Mouse (Mus musculus): Measurements from ENCODE around the gene Tenm4. TPM values are rescaled to one million over a fixed set of nuclear protein-coding genes. Genes with fewer than 3 reads are reported as not detected.

Gene Tenm4
- polyA plus RNA-seq, 1 experiment, result 12.2 TPM

DNA sequence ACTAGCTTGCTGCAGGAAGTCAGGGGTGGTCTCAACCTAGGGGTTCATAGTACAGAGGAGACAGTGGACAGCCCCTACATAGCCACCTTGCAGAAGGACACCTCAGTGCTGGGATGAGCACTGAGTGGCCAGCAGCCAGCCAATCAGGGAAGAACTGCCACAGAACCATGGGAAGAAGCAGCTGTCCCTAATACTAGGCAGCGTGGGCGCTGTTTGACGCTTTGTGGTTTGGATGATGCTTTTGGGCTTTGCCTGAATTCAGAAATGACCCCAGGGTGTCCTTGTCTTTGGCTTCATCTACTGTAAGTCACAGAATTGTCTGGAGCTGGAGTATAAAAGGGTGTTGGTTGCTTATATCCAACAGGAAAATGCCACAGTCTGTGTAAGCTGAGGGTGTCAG is 397.0 kb downstream of the Tenm4 start:
- TF ChIP-seq POLR2A (IDR thresholded peaks at IDR 0.05; ENCODE audit: borderline replicate concordance, insufficient read depth, low read length) (no peak), CTCF (IDR thresholded peaks at IDR 0.05; ENCODE audit: borderline replicate concordance, insufficient read depth, low read depth, low read length) (no peak)
- Histone ChIP-seq H3K4me3 (replicated peaks; ENCODE audit: insufficient read depth, low read depth, low read length) (no peak overlapping the region), H3K27ac (ENCODE audit: insufficient read depth, low read length) (no peak overlapping the region), H3K27me3 (ENCODE audit: control insufficient read depth, insufficient read depth, low read length) (peaks cover 1% of the 10 kb centered on the region; the same call in 1 of the 2 replicates), H3K4me1 (ENCODE audit: control insufficient read depth, insufficient read depth, low read length) (peaks cover 6% of the 10 kb centered on the region)
- 63% methylated on average over 3 of the region's 3 CpGs for WGBS
- DNase-seq, result no peak

DNA sequence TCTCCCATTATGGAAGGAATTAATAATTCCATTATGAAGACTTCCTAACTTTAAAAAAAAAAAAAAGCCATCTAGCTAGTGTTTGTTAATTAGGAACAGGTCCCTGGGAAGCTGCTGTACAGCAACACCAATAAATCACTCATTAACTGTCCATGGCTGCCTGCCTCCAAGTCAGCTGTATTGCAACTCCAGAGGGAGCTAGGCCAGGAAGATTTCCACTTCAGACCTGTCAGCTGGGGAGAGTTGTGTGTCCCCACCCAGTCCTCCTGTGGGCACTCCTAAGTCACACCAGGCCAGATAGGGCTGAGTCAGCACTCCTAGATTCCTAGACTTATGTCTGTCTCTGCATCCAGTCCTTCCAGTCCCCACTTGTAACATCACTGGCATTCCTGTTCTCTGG is 399.9 kb downstream of the Tenm4 start:
- no peak overlapping the region for H3K4me3 ChIP-seq (replicated peaks; ENCODE audit: insufficient read depth, low read depth, low read length)
- peaks cover 11% of the 10 kb centered on the region for H3K4me1 ChIP-seq (ENCODE audit: control insufficient read depth, insufficient read depth, low read length)
- peaks cover 1% of the 10 kb centered on the region; the same call in 1 of the 2 replicates for H3K27me3 ChIP-seq (ENCODE audit: control insufficient read depth, insufficient read depth, low read length)
- H3K27ac ChIP-seq (ENCODE audit: insufficient read depth, low read length), result no peak overlapping the region
- TF ChIP-seq CTCF (IDR thresholded peaks at IDR 0.05; ENCODE audit: borderline replicate concordance, insufficient read depth, low read depth, low read length), result no peak
- no peak for TF ChIP-seq POLR2A (IDR thresholded peaks at IDR 0.05; ENCODE audit: borderline replicate concordance, insufficient read depth, low read length)
- DNase-seq, result no peak

DNA sequence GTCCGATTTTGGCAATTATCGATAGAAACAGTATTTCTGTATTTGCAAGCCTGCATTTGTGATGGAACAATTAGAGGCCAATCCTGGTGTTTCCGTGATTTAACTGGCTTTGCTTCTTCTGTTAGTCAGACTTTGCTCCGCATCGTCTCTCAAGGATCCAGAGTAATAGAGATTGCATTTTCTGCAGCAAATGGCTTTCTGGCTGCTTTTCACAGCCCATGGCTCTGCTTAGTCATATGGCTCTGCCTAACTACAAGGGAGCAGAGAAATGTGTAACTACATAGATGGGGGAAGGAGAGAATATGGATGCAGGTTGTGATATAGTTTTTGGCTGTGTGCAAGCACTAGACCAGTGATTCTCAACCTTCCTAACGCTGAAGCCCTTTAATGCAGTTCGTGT is 401.9 kb downstream of the Tenm4 start:
- TF ChIP-seq CTCF (IDR thresholded peaks at IDR 0.05; ENCODE audit: borderline replicate concordance, insufficient read depth, low read depth, low read length) (no peak), POLR2A (IDR thresholded peaks at IDR 0.05; ENCODE audit: borderline replicate concordance, insufficient read depth, low read length) (no peak)
- H3K27ac ChIP-seq (ENCODE audit: insufficient read depth, low read length), result no peak overlapping the region
- peaks cover 5% of the 10 kb centered on the region; the same call in 1 of the 2 replicates for H3K4me1 ChIP-seq (ENCODE audit: control insufficient read depth, insufficient read depth, low read length)
- no peak for DNase-seq
- H3K4me3 ChIP-seq (replicated peaks; ENCODE audit: insufficient read depth, low read depth, low read length), result no peak overlapping the region
- 98% methylated on average over 7 of the region's 7 CpGs for WGBS
- H3K27me3 ChIP-seq (ENCODE audit: control insufficient read depth, insufficient read depth, low read length), result no peaks in the 10 kb centered on the region; the same call in 1 of the 2 replicates

GRCm38 (mm10) chr7:96575202-96575650 is 404.2 kb downstream of the Tenm4 start:
- Histone ChIP-seq H3K27me3 (ENCODE audit: control insufficient read depth, insufficient read depth, low read length) (no peaks in the 10 kb centered on the region; the same call in 1 of the 2 replicates), H3K27ac (ENCODE audit: insufficient read depth, low read length) (no peak overlapping the region), H3K4me1 (ENCODE audit: control insufficient read depth, insufficient read depth, low read length) (peaks cover 5% of the 10 kb centered on the region; the same call in 1 of the 2 replicates), H3K4me3 (replicated peaks; ENCODE audit: insufficient read depth, low read depth, low read length) (no peak overlapping the region)
- WGBS, result 4% methylated on average over 7 of the region's 7 CpGs
- TF ChIP-seq CTCF (IDR thresholded peaks at IDR 0.05; ENCODE audit: borderline replicate concordance, insufficient read depth, low read depth, low read length) (no peak), POLR2A (IDR thresholded peaks at IDR 0.05; ENCODE audit: borderline replicate concordance, insufficient read depth, low read length) (no peak)
- DNase-seq, result peak; percentile 91 to 96

GRCm38 (mm10) chr7:96582752-96583151 is 411.7 kb downstream of the Tenm4 start:
- TF ChIP-seq CTCF (IDR thresholded peaks at IDR 0.05; ENCODE audit: borderline replicate concordance, insufficient read depth, low read depth, low read length), result no peak
- TF ChIP-seq POLR2A (IDR thresholded peaks at IDR 0.05; ENCODE audit: borderline replicate concordance, insufficient read depth, low read length), result no peak
- Histone ChIP-seq H3K4me3 (replicated peaks; ENCODE audit: insufficient read depth, low read depth, low read length) (no peak overlapping the region), H3K27ac (ENCODE audit: insufficient read depth, low read length) (no peak overlapping the region), H3K27me3 (ENCODE audit: control insufficient read depth, insufficient read depth, low read length) (peaks cover 2% of the 10 kb centered on the region; the same call in 1 of the 2 replicates), H3K4me1 (ENCODE audit: control insufficient read depth, insufficient read depth, low read length) (no peaks in the 10 kb centered on the region)
- 96% methylated on average over 6 of the region's 6 CpGs for WGBS
- DNase-seq, result no peak

GRCm38 (mm10) chr7:96587403-96587802 is 416.4 kb downstream of the Tenm4 start:
- Histone ChIP-seq H3K27ac (ENCODE audit: insufficient read depth, low read length) (no peak overlapping the region), H3K4me1 (ENCODE audit: control insufficient read depth, insufficient read depth, low read length) (no peaks in the 10 kb centered on the region), H3K4me3 (replicated peaks; ENCODE audit: insufficient read depth, low read depth, low read length) (no peak overlapping the region), H3K27me3 (ENCODE audit: control insufficient read depth, insufficient read depth, low read length) (no peaks in the 10 kb centered on the region; the same call in 1 of the 2 replicates)
- no peak for DNase-seq
- TF ChIP-seq CTCF (IDR thresholded peaks at IDR 0.05; ENCODE audit: borderline replicate concordance, insufficient read depth, low read depth, low read length) (no peak), POLR2A (IDR thresholded peaks at IDR 0.05; ENCODE audit: borderline replicate concordance, insufficient read depth, low read length) (no peak)

DNA sequence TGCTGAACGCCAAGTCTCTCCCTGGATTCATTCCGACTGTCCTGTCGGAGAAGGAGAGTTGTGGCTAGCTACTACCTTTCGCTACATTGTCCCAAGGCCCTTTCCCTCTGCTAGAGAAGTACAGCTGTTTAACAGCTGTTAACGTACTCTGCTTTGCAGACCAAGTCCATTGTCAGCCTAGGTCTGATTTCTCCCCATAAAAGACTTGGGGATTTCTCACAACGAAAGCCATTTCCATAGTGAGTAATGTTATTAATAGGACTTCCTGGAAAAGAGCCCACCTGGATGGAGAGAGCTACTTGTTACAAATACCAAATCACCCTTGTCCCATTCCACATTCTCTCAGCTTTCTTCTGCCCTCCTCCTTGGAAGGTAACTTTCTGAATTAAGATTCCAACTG is 417.5 kb downstream of the Tenm4 start:
- Histone ChIP-seq H3K27me3 (ENCODE audit: control insufficient read depth, insufficient read depth, low read length) (no peaks in the 10 kb centered on the region; the same call in 1 of the 2 replicates), H3K4me1 (ENCODE audit: control insufficient read depth, insufficient read depth, low read length) (no peaks in the 10 kb centered on the region), H3K4me3 (replicated peaks; ENCODE audit: insufficient read depth, low read depth, low read length) (no peak overlapping the region), H3K27ac (ENCODE audit: insufficient read depth, low read length) (no peak overlapping the region)
- no peak for DNase-seq
- 95% methylated on average over 6 of the region's 6 CpGs for WGBS
- TF ChIP-seq CTCF (IDR thresholded peaks at IDR 0.05; ENCODE audit: borderline replicate concordance, insufficient read depth, low read depth, low read length), result no peak
- TF ChIP-seq POLR2A (IDR thresholded peaks at IDR 0.05; ENCODE audit: borderline replicate concordance, insufficient read depth, low read length), result no peak

DNA sequence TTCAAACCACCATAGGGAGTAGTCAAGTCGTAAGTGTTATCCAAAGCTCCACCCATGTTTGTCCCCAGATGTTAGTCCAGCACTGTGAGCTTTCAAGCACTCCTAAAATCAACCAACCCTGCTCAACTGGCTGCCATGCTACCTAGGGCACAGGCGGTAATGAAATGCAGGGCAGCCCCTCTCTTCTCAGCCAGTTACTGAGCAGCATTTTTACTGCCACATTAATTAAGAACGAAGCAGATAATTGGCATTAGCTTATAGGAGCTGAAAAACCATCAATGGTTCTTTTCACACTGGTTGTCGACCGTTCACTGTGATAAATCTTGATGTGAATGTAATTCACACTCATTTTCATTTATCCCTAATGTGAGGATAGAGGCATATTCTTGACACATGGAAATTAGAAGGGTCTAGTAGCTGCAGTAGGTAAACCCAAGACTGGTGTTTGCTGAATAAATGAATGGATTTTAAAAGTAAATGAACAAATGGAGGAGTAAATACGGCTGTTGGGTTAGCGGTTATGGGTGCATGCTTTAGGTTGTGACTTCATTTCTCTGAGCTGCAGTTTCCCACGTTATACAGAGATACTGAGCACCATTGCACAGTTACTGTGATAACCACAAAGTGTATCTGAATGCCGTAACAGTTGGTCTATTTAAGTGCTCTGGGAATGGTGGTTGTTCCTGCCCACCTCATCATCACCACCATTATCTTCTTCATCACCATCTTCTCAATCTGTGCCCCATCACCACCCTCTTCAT is 424.7 kb downstream of the Tenm4 start:
- TF ChIP-seq CTCF (IDR thresholded peaks at IDR 0.05; ENCODE audit: borderline replicate concordance, insufficient read depth, low read depth, low read length), result no peak
- TF ChIP-seq POLR2A (IDR thresholded peaks at IDR 0.05; ENCODE audit: borderline replicate concordance, insufficient read depth, low read length), result no peak
- WGBS, result 92% methylated on average over 9 of the region's 9 CpGs

More for the DNA sequence above, 424.7 kb downstream of the Tenm4 start:
- no peak overlapping the region for H3K4me3 ChIP-seq (replicated peaks; ENCODE audit: insufficient read depth, low read depth, low read length)
- DNase-seq, result no peak
- H3K27me3 ChIP-seq (ENCODE audit: control insufficient read depth, insufficient read depth, low read length), result no peaks in the 10 kb centered on the region; the same call in 1 of the 2 replicates
- no peaks in the 10 kb centered on the region; the same call in 1 of the 2 replicates for H3K4me1 ChIP-seq (ENCODE audit: control insufficient read depth, insufficient read depth, low read length)
- no peak overlapping the region for H3K27ac ChIP-seq (ENCODE audit: insufficient read depth, low read length)
